Mouse (Mus musculus): ENCODE measurements around the gene Lsm10. TPM values are rescaled to one million over a fixed set of nuclear protein-coding genes. Genes with fewer than 3 reads are reported as not detected.

Lsm10 gene
- polyA plus RNA-seq, 1 experiment from 2014 or later, result 55.6 TPM

- DNase-seq (ENCODE audit: low spot score) (no peak), ATAC-seq (replicated peaks; ENCODE audit: low FRiP score, low TSS enrichment, low read depth) (no peak)
- no peaks in the 10 kb centered on the region for H3K4me1 ChIP-seq (replicated peaks; ENCODE audit: control insufficient read depth, insufficient read depth, low read length)
- H3K4me3 ChIP-seq (ENCODE audit: low read depth, low read length), result no peak overlapping the region
- no peaks in the 10 kb centered on the region for H3K27me3 ChIP-seq (replicated peaks; ENCODE audit: control insufficient read depth, insufficient read depth, low read length)
- H3K36me3 ChIP-seq (ENCODE audit: control insufficient read depth, insufficient read depth, low read length), result peaks cover 25% of the 10 kb centered on the region
- no peak overlapping the region for H3K27ac ChIP-seq (ENCODE audit: low read depth)
- no peak overlapping the region for H3K4me2 ChIP-seq (ENCODE audit: low read length)
- H3K9me3 ChIP-seq (ENCODE audit: control insufficient read depth, low read length), result peaks cover 5% of the 10 kb centered on the region
- 85% methylated on average over 2 of the region's 2 CpGs for WGBS
- no peak overlapping the region for H3K9ac ChIP-seq (ENCODE audit: low read length)
Observed at GRCm38 (mm10) chr4:126120506-126120905, 24.1 kb downstream of the Lsm10 start.

- ATAC-seq (replicated peaks; ENCODE audit: low FRiP score, low TSS enrichment, low read depth) (no peak), DNase-seq (ENCODE audit: low spot score) (no peak)
- Histone ChIP-seq H3K4me1 (replicated peaks; ENCODE audit: control insufficient read depth, insufficient read depth, low read length) (no peaks in the 10 kb centered on the region), H3K27ac (ENCODE audit: low read depth) (no peak overlapping the region), H3K4me3 (ENCODE audit: low read depth, low read length) (no peak overlapping the region), H3K9me3 (ENCODE audit: control insufficient read depth, low read length) (peaks cover 5% of the 10 kb centered on the region), H3K9ac (ENCODE audit: low read length) (no peak overlapping the region), H3K27me3 (replicated peaks; ENCODE audit: control insufficient read depth, insufficient read depth, low read length) (no peaks in the 10 kb centered on the region), H3K36me3 (ENCODE audit: control insufficient read depth, insufficient read depth, low read length) (peaks cover 36% of the 10 kb centered on the region), H3K4me2 (ENCODE audit: low read length) (no peak overlapping the region)
- WGBS, result 86% methylated on average over 10 of the region's 10 CpGs
Observed at GRCm38 (mm10) chr4:126123309-126124040, 27.1 kb downstream of the Lsm10 start.

- Histone ChIP-seq H3K9me3 (ENCODE audit: control insufficient read depth, low read length) (no peaks in the 10 kb centered on the region), H3K9ac (ENCODE audit: low read length) (no peak overlapping the region), H3K27ac (ENCODE audit: low read depth) (peak overlapping the region; percentile 89), H3K27me3 (replicated peaks; ENCODE audit: control insufficient read depth, insufficient read depth, low read length) (no peaks in the 10 kb centered on the region), H3K4me2 (ENCODE audit: low read length) (peak overlapping the region; percentile 22), H3K4me1 (replicated peaks; ENCODE audit: control insufficient read depth, insufficient read depth, low read length) (peaks cover 37% of the 10 kb centered on the region), H3K36me3 (ENCODE audit: control insufficient read depth, insufficient read depth, low read length) (peaks cover 41% of the 10 kb centered on the region), H3K4me3 (ENCODE audit: low read depth, low read length) (no peak overlapping the region)
- 18% methylated on average over 11 of the region's 11 CpGs for WGBS
- DNase-seq (ENCODE audit: low spot score) (peak; percentile 73), ATAC-seq (replicated peaks; ENCODE audit: low FRiP score, low TSS enrichment, low read depth) (0 out of 2 replicates have a peak, but pooled peaks have one; percentile 5)
Observed at GRCm38 (mm10) chr4:126130502-126130901, 34.1 kb downstream of the Lsm10 start.

- no peaks in the 10 kb centered on the region for H3K9me3 ChIP-seq (ENCODE audit: control insufficient read depth, low read length)
- no peak overlapping the region for H3K4me3 ChIP-seq (ENCODE audit: low read depth, low read length)
- peak overlapping the region; percentile 89 for H3K27ac ChIP-seq (ENCODE audit: low read depth)
- DNase-seq (ENCODE audit: low spot score) (no peak), ATAC-seq (replicated peaks; ENCODE audit: low FRiP score, low TSS enrichment, low read depth) (no peak)
- peaks cover 37% of the 10 kb centered on the region for H3K4me1 ChIP-seq (replicated peaks; ENCODE audit: control insufficient read depth, insufficient read depth, low read length)
- no peak overlapping the region for H3K9ac ChIP-seq (ENCODE audit: low read length)
- peak overlapping the region; percentile 22; the same call in 1 of the 2 replicates for H3K4me2 ChIP-seq (ENCODE audit: low read length)
- no peaks in the 10 kb centered on the region for H3K27me3 ChIP-seq (replicated peaks; ENCODE audit: control insufficient read depth, insufficient read depth, low read length)
- H3K36me3 ChIP-seq (ENCODE audit: control insufficient read depth, insufficient read depth, low read length), result peaks cover 41% of the 10 kb centered on the region
- WGBS, result 50% methylated on average over 10 of the region's 10 CpGs
Observed at GRCm38 (mm10) chr4:126131290-126132121, 35.1 kb downstream of the Lsm10 start.

- Histone ChIP-seq H3K27me3 (replicated peaks; ENCODE audit: control insufficient read depth, insufficient read depth, low read length) (no peaks in the 10 kb centered on the region), H3K36me3 (ENCODE audit: control insufficient read depth, insufficient read depth, low read length) (peaks cover 47% of the 10 kb centered on the region), H3K4me3 (ENCODE audit: low read depth, low read length) (no peak overlapping the region), H3K4me2 (ENCODE audit: low read length) (no peak overlapping the region), H3K27ac (ENCODE audit: low read depth) (0 out of 2 replicates have a peak overlapping the region, but pooled peaks have one; percentile 24), H3K9me3 (ENCODE audit: control insufficient read depth, low read length) (no peaks in the 10 kb centered on the region), H3K4me1 (replicated peaks; ENCODE audit: control insufficient read depth, insufficient read depth, low read length) (peaks cover 37% of the 10 kb centered on the region), H3K9ac (ENCODE audit: low read length) (no peak overlapping the region; the same call in 1 of the 2 replicates)
- ATAC-seq (replicated peaks; ENCODE audit: low FRiP score, low TSS enrichment, low read depth), result no peak
- DNase-seq (ENCODE audit: low spot score), result no peak
- 55% methylated on average over 6 of the region's 6 CpGs for WGBS
Observed at GRCm38 (mm10) chr4:126132636-126133264, 36.3 kb downstream of the Lsm10 start.

GRCm38 (mm10) chr4:126134236-126134635, 37.8 kb downstream of the Lsm10 start:
- WGBS, result 96% methylated on average over 4 of the region's 4 CpGs
- DNase-seq (ENCODE audit: low spot score), result no peak
- H3K9ac ChIP-seq (ENCODE audit: low read length), result no peak overlapping the region
- peaks cover 52% of the 10 kb centered on the region for H3K36me3 ChIP-seq (ENCODE audit: control insufficient read depth, insufficient read depth, low read length)
- no peaks in the 10 kb centered on the region for H3K27me3 ChIP-seq (replicated peaks; ENCODE audit: control insufficient read depth, insufficient read depth, low read length)
- ATAC-seq (replicated peaks; ENCODE audit: low FRiP score, low TSS enrichment, low read depth), result no peak
- no peak overlapping the region for H3K4me3 ChIP-seq (ENCODE audit: low read depth, low read length)
- H3K4me2 ChIP-seq (ENCODE audit: low read length), result no peak overlapping the region
- peaks cover 37% of the 10 kb centered on the region for H3K4me1 ChIP-seq (replicated peaks; ENCODE audit: control insufficient read depth, insufficient read depth, low read length)
- H3K9me3 ChIP-seq (ENCODE audit: control insufficient read depth, low read length), result no peaks in the 10 kb centered on the region
- no peak overlapping the region for H3K27ac ChIP-seq (ENCODE audit: low read depth)

- no peaks in the 10 kb centered on the region for H3K27me3 ChIP-seq (replicated peaks; ENCODE audit: control insufficient read depth, insufficient read depth, low read length)
- no peak overlapping the region for H3K4me3 ChIP-seq (ENCODE audit: low read depth, low read length)
- 92% methylated on average over 4 of the region's 4 CpGs for WGBS
- no peak overlapping the region for H3K9ac ChIP-seq (ENCODE audit: low read length)
- H3K4me2 ChIP-seq (ENCODE audit: low read length), result no peak overlapping the region
- ATAC-seq (replicated peaks; ENCODE audit: low FRiP score, low TSS enrichment, low read depth) (no peak), DNase-seq (ENCODE audit: low spot score) (no peak)
- peaks cover 35% of the 10 kb centered on the region for H3K4me1 ChIP-seq (replicated peaks; ENCODE audit: control insufficient read depth, insufficient read depth, low read length)
- H3K27ac ChIP-seq (ENCODE audit: low read depth), result no peak overlapping the region
- H3K36me3 ChIP-seq (ENCODE audit: control insufficient read depth, insufficient read depth, low read length), result peaks cover 52% of the 10 kb centered on the region
- H3K9me3 ChIP-seq (ENCODE audit: control insufficient read depth, low read length), result no peaks in the 10 kb centered on the region
Observed at GRCm38 (mm10) chr4:126134639-126135038, 38.2 kb downstream of the Lsm10 start.

GRCm38 (mm10) chr4:126137773-126138172, 41.4 kb downstream of the Lsm10 start:
- H3K27me3 ChIP-seq (replicated peaks; ENCODE audit: control insufficient read depth, insufficient read depth, low read length), result no peaks in the 10 kb centered on the region
- H3K27ac ChIP-seq (ENCODE audit: low read depth), result no peak overlapping the region
- no peak overlapping the region for H3K4me3 ChIP-seq (ENCODE audit: low read depth, low read length)
- H3K4me1 ChIP-seq (replicated peaks; ENCODE audit: control insufficient read depth, insufficient read depth, low read length), result peaks cover 5% of the 10 kb centered on the region; the same call in 1 of the 2 replicates
- H3K36me3 ChIP-seq (ENCODE audit: control insufficient read depth, insufficient read depth, low read length), result peaks cover 60% of the 10 kb centered on the region
- ATAC-seq (replicated peaks; ENCODE audit: low FRiP score, low TSS enrichment, low read depth) (no peak), DNase-seq (ENCODE audit: low spot score) (no peak)
- WGBS, result 80% methylated on average over 4 of the region's 4 CpGs
- no peak overlapping the region for H3K4me2 ChIP-seq (ENCODE audit: low read length)
- no peak overlapping the region for H3K9ac ChIP-seq (ENCODE audit: low read length)
- no peaks in the 10 kb centered on the region for H3K9me3 ChIP-seq (ENCODE audit: control insufficient read depth, low read length)
